Mouse (Mus musculus) heart, postnatal 36 days (tissue): Measurements from ENCODE around the gene Ogg1. TPM values are rescaled to one million over a fixed set of nuclear protein-coding genes. Genes with fewer than 3 reads are reported as not detected.
A peak's percentile ranks its signal among the peaks of the same experiment; 100 is the strongest.
"Not testable (repeated sequence)": the region's sequence is repeated elsewhere in the genome, so short reads cannot be mapped to it uniquely, and the experiment has no call there.

Source experiments
- DNase-seq, 2 experiments: peaks; one replicate each; pipeline ENCODE4 v3.0.0; 2021 to 2022
- intact Hi-C: fragments of 180-260 bp; cut with DNase I; formaldehyde crosslinking; loops from one replicate; pipeline ENCODE4 v1.15.1; 2025
- total RNA-seq, 2 experiments: library from RNA; stranded (reverse); gene quantifications; 2 replicates each; pipeline ENCODE4 v1.2.3; 2021

The Ogg1 gene
- total RNA-seq, 2 experiments from 2014 or later = 4.7 to 7.4 TPM

DNA sequence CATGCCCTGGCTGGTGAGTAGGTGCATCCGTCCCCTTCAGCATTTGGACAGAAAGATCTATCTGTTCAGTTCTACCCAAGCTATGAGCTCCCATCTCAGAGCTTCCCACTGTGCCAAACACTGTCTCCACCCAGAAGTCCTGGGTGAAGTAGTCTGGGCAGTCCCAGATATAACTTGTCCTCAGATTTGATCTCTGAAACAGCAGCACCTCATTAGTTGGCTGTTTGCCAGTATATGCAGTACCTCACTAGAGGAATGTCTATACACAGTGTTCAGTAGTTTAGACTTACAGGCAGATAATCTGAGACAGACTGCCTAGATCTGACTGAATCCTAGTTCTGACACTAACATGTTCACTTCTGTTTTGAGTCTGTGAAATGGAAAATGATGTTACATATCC, 2.6 kb downstream of the Ogg1 start:
- intact Hi-C loops = loop anchor here (5.0 to 10.0 kb wide), 2 partner anchors 153 to 275 kb away; partner anchors contain the start of genes Brk1, Creld1 and Fancd2os
- DNase-seq = no peak

DNA sequence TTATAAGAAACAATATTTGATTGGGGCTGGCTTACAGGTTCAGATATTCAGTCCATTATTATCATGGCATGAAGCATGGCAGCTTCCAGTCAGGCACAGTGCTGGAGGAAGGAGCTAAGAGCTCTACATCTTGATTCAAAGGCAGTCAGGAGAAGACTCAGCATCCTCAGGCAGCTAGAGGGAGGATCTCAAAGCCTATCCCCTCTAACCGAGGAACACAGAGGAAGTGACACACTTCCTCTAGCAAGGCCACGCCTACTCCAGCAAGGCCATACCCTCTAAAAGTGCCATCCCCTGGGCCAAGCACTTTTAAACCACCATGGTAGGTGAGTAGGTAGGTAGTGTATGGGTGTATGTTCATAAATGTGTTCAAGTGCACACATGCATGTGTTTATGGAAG, 3.8 kb downstream of the Ogg1 start:
- intact Hi-C loops = loop anchor here (5.0 kb wide), 1 partner anchor 137 kb away; no protein-coding TSS in a partner anchor
- DNase-seq = no peak

DNA sequence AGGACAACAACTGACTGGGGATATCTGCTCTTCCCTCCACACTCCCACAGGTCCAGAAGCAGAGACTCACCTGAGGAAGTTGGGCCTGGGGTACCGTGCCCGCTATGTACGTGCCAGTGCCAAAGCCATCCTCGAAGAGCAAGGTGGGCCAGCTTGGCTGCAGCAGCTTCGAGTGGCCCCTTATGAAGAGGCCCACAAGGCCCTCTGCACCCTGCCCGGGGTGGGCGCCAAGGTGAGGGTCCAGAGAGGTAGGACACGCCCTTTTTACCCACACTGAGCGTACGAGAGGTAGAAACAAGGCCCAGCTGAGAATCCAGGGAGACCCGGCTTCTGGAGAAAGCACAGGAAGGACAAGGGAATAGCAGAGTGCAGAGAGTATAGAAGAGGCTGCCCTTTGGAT, 4.9 kb downstream of the Ogg1 start:
- no peak for DNase-seq
- intact Hi-C loops = loop anchor here (5.0 kb wide), 1 partner anchor 136 kb away; no protein-coding TSS in a partner anchor

DNA sequence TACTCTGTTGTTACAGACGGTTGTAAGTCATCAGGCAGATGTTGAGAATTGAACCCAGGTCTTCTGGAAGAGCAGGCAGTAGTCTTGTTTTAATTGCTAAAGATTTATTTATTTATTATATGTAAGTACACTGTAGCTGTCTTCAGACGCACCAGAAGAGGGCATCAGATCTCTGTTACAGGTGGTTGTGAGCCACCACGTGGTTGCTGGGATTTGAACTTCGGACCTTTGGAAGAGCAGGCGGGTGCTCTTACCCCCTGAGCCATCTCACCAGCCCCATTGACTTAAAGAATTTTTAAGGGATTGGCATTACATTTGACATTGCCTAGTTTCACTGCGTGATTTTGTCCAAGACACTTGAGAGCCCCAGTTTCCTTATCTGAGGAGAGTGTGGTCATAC, 6.0 kb downstream of the Ogg1 start:
- intact Hi-C loops = loop anchor here (5.0 kb wide), 1 partner anchor 135 kb away; no protein-coding TSS in a partner anchor

DNA sequence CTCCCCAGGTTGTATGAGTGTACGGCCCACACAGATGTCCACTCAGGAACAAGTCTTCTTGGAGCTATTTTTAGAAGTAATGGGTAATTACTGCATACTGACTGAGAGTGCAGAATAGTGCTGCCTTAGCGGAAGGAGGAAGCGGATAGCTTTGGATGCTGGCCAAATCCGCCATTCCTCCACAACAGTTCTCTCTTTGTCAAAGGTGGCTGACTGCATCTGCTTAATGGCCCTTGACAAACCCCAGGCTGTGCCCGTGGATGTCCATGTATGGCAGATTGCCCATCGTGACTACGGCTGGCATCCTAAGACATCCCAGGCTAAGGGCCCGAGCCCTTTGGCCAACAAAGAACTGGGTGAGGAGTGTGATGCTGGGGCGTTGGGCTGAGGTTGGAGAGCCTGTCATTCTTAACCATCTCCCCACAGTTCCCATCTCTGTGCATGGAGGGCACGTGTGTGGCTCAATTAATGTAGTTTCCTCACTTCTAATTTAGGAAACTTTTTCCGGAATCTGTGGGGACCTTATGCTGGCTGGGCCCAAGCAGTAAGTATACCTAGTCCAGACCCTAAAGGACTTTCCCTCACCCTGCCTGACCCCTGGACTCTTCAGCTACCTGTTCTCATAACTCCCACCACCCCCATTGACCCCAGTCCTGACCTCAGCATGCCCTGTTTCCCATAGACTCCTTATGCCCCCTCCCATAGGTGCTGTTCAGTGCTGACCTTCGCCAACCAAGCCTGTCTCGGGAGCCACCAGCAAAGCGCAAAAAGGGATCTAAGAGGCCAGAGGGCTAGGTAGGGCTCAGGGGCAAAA, 6.6 kb downstream of the Ogg1 start:
- intact Hi-C loops = loop anchor here (5.0 kb wide), 1 partner anchor 134 kb away; no protein-coding TSS in a partner anchor

More for the DNA sequence above, 6.0 kb downstream of the Ogg1 start:
- not testable (repeated sequence) for DNase-seq

DNA sequence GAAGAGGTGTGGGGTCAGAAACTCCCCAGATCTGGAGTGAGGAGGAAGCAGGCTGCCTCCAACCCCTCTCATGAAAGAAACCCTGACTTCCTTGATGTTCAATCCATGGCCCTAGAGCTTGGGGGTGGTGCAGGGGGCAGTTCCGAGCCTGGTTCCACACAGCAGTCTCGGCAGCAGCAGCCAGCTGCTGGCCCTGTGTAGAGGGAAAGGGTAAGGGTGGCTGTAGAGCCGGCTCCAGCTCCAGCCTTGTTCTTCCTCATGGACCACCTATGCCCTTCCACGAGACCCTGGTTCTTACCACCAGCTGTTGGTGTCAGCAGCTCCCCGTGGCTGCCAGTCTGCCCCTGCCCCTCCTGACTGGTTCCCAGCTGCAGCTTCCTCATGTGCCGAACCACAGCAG, 7.4 kb downstream of the Ogg1 start:
- intact Hi-C loops = loop anchor here (5.0 kb wide), 1 partner anchor 133 kb away; no protein-coding TSS in a partner anchor
- DNase-seq = no peak

More for the DNA sequence above, 6.6 kb downstream of the Ogg1 start:
- peak; percentile 54 to 55 for DNase-seq

DNA sequence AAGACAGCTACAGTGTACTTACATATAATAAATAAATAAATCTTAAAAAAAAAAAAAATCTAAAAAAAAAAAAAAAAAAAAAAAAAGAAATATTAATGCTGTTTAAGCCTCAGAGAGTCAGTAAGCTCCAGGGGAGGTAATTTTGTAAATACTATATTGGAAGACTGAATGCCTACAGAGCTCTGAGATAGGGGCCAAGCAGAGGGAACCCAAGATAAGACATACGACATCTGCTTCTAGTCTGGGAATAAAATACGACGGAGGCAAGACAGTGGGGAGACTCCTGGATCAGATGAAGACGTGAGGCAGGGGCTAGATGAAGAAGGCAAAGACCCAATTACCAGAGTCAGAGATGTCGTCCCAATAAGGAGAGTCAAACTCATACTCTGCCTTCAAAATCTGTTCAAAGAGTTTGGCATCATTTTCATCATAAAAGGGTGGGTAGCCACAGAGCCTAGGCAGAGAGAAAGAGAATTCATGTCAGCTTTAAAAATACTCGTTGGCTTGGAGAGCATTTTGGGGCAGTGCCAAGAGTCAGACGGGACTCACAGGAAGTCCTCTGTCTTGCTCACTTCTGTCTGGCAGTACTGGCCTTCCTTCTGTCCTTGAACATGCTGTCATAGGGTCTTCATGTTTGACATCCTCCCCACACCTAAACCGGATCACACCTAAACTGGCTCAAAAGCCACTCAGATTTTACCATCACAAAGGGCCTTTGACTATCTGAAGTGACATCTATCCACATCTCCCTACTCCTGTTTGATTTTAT, 10.3 kb downstream of the Ogg1 start:
- intact Hi-C loops = no loop called here
- DNase-seq = no peak

DNA sequence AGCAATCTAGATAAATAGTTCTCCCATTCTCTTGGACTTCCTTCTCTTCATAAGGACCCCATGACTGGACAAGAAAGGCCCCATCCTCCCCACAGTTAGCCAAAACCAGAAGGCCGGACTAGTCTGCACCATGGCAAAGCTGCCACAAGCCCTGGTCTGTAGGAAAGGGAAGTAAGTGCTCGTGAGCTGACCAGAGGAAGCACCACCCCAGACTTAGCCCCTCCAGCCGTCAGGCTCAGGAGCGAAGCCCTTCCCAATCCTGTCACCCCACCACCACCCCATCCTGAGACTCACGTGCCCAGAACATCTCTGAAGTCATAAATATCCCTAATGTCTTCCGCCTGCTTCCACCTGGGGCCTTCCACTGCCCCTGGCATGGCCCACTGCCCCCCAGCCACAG, 14.8 kb downstream of the Ogg1 start:
- intact Hi-C loops = no loop called here
- DNase-seq = no peak

DNA sequence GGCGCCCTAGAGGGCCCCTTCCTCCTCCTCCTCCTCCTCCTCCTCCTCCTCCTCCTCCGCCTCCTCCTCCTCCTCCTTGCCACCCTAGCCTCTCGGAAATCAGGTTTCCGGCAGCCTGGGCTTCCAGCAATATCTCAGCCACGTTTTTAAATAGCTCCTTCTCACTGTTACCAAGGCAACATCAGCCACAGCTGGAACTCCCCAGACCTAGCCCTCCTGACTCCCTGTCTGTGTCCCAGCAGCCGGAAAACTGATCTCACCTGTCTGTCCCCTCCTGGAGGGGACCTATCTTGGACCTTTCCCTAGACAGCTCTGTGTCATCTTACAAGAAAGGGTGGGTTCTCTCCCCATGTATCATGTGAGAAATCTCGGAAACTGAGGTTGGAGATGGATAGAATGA, 15.5 kb downstream of the Ogg1 start:
- intact Hi-C loops = no loop called here
- no peak for DNase-seq

DNA sequence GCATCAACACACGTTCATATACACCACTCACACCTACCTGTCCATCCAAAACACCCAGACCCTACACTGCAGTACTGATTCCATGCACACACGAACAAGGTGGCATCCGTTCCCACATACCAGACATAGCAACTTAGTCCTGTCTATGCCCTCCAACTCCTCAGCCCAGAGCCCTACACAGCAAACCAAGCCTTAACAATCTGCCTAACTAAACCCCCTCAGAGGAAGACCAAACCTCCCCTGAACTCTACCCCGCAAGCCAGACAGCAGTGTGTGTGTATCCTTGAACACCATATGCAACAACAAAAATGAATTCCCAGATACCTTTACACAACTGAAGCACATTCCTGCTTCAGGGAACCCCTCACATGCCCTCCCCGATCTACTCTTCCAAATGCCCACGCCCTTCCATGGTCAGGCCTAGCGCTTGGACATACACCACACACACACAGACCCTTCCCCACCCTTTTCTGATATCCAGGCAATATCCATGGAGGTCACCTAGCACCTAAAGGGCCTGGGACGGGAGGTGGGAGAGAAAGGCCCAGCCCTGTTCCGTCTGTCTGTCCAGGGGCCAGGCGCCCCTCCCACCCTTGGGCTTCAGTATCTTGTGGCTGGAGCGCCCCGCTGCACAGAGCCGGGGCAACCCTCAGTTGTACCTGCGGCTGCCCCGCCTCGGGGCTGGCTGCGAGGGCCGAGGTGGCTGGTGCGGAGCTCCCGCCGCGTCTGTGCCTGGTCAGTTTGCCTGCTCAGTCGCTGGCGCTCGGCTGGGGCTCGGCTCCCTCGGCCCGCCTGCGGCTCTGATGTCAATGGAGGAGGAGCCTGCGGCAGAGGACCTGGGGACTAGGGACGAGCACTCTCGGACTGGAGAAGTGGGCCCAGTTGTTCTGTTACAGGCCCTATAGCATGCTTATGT, 16.7 kb downstream of the Ogg1 start, which contains the start of gene Camk1:
Camk1 (minus strand) TSS at position 808 of the 916 bp plus-strand sequence.
- intact Hi-C loops = loop anchor here (1.0 kb wide), 1 partner anchor 34 kb away; the partner anchor contains the start of gene Tada3
- DNase-seq = peak; percentile 84 to 86

DNA sequence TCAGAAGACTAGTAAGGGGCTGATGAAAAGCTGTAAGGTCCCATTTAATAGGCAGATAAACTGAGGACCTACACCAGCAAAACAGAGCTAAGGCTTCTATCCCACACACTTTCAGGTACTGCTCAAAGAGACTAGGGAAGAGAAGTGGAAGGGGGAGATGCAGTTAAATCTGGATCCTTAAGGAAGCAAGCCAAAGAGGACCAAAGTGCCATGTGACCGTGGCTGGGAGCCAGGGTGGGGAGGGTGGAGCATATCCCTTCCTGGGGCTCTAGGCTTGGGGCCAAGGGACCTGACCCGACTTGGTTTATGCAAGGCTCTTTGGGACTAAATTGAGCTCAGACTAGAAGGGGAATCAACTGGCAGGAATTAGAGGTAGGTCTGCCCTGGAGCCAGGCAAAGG, 17.5 kb downstream of the Ogg1 start:
- intact Hi-C loops = no loop called here
- DNase-seq = peak; percentile 83 to 84

DNA sequence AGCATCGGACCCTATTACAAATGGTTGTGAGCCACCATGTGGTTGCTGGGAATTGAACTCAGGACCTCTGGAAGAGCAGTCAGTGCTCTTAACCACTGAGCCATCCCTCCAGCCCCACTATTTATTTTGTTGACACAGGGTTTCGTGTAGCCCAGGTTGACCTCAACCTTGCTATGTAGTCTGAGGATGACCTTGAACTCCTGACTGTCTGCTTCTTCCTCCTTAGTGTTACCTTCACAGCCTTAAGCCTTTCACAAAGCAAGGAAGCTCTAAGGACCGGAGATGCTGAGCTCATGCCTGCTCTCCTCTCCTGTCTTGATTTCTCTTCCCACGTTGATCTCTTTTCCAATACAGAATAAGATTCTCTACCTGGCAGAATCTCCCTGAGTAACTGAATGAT, 20.1 kb downstream of the Ogg1 start:
- intact Hi-C loops = no loop called here

DNA sequence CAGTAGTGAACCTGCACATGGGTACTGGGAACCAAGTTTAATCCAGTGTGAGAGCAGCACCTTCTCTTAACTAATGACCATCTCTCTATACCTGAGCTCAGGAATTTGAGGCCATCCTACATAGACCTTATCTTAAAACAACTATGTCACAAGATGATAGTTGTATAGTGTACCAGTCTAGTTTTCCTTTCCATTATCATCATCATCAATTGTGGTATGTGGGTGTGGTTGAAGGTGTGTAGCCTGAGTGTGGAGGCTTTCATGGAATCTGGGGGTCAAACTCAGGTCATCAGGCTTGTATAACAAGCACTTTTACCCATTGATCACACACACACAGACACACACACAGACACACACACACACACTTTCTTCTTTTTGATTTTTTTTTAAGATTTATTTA, 23.8 kb downstream of the Ogg1 start:
- no peak for DNase-seq
- intact Hi-C loops = no loop called here

More for the DNA sequence above, 20.1 kb downstream of the Ogg1 start:
- no peak for DNase-seq

DNA sequence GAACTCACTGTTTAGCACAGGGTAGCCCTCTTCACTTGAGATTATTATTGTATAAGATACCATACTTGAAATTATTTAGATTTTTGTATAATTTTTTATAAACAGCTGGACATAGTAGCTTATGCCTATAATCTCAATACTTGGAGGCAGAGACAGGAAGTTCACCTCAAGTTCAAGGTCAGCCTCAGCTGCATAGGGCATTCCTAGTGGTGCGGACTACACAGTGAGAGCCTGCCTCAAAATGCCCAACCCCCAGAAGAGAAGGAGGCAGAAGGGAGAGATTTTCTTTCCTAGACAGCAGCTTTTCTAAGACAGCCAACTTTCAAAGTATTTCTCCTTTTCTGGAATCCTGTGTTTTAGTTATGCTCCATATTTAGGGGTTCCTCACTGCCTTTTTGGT, 24.4 kb downstream of the Ogg1 start:
- no peak for DNase-seq
- intact Hi-C loops = no loop called here

DNA sequence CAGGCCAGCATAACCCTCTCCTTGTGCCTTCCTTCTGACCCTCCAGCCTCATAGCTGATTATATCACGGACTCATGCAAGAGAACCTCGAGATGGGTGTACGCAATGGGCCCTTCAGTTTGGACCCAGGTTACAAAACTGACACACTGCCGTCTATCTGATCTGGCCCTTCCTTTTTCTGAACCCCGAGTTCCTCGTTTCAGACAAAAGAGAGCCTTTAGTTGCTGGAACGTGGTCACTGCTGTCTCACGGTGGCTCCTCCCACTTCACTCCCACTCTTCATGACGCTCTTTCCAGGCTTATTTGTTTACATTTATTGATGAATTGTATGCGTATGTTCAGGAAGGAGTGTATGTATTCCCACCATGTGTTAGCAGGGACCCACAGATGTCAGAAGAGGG, 24.9 kb downstream of the Ogg1 start:
- intact Hi-C loops = no loop called here
- DNase-seq = no peak

DNA sequence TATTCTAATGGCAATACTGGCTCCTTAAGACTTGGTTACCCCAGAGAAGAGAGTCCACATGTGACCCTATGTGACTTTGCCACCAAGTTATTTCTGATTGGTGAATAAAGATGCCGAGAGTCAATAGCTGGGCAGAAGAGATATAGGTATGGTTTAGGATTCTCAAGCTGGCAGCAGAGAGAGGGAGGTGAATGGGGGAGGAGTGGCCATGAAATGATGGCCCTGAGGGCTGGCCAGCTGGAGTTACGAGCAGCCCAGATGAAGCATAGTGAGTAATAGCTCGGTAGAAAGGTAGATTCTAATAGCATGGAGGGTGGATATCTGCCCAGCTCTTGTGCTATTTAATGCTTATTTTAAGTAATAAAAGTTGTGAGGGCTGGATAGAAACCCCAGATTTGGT, 26.0 kb downstream of the Ogg1 start:
- DNase-seq = no peak
- intact Hi-C loops = no loop called here

DNA sequence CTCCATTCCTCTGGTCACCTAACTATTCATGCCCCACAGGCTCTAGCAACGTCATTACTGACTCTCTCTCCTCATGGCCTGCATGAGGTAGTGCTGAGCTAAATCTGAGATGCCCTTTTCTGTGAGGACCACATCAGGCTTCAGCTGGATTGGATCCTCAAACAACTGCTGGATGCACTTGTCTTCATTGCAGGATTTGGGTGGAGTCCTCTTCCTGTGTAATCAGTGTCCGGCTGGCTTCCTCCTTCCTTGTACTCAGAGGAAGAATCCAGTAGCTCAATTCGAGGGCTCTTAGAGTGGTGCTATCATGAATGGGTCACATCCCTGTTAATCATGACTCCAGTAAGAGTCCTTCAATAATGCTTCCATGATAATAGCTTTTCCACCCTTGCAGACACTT, 26.9 kb downstream of the Ogg1 start:
- intact Hi-C loops = no loop called here

DNA sequence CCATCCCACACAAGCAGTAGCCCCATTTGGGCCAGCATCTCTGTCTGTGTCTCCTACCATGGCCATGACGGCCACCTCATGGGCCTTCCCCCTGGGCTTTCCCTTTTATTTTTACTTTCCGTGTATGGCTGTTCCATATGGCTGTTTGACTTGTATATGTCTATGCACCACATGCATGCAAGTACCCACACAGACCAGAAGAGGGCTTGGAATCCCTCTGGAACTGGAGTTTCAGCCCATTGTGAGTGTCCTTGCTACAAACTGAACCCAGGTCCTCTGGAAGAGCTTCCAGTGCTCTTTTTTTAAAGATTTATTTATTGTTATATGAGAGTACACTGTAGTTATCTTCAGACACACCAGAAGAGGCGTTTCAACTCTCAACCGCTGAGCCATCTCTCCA, 34.7 kb downstream of the Ogg1 start:
- DNase-seq = no peak
- intact Hi-C loops = no loop called here

More for the DNA sequence above, 26.9 kb downstream of the Ogg1 start:
- no peak for DNase-seq

DNA sequence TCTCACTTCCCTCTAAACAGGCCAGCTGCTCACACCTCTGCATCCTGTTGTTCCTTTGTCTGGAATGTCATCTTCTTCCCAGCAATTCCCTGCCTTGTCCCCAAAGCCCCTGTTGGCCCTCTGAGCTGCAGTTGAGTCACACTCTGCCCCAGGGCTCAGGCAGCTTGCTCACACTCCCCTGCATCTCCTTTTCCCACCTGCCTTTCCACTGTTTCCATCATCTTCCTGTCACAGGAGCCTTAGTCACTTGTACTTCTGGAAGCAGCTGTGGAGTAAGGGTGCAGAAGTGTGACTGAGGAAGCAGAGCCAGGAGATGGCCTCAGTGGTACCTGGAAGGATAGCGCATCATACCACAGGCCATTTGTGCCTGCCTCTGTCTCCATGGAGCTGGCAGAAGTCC, 35.5 kb downstream of the Ogg1 start:
- intact Hi-C loops = no loop called here

DNA sequence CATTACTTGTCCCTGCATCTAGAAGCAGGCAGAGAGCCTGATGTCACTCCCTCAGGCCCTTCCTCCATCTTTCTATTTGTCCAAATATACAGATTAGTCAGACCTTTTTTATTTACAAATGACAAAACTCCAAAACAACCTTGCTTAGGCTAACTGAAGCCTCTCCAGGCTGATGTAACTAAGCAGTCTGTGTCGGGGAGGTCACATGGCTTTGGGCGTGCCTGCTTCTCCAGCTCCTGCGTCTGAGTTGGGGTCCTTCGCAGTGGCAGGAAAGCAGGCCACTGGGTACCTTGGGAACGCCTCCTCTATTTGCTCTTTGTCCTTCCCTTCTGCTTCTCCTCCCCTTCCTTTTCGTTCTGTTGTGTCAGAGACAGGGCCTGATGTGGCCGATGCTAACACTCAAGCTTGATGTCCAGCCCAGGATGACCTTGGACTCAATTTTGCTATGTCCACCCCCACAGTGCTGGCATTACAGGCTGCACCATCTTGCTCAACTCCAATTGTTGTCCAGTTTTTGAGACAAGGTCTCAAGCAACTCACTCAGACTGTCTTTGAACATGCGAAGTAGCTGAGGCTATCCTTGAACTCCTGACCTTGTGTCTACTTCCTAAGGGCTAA, 37.9 kb downstream of the Ogg1 start:
- intact Hi-C loops = no loop called here
- no peak for DNase-seq

More for the DNA sequence above, 35.5 kb downstream of the Ogg1 start:
- no peak for DNase-seq
